Mouse (Mus musculus) effector memory CD4-positive, alpha-beta T cell, adult 7 months (primary cell): Measurements from ENCODE around the gene Hecw1. TPM values are rescaled to one million over a fixed set of nuclear protein-coding genes. Genes with fewer than 3 reads are reported as not detected.

Source experiments
- polyA plus RNA-seq: library from polyadenylated mRNA; unstranded; fragments of 100-300 nt; shearing (Covaris generic); gene quantifications from one replicate; pipeline ENCODE4 v1.2.1, GENCODE M21; 2017

Hecw1 gene
- polyA plus RNA-seq: 0.85 TPM

GRCm38 (mm10) chr13:14522906-14523269 lies at the start of gene Hecw1:
Gene Hecw1, minus strand, starts transcription at chr13:14523228.

Other genes with a start within 250 kb of the Hecw1 start
- 134 TPM for gene Mrpl32, start 89.9 kb upstream of the Hecw1 start, polyA plus RNA-seq
- gene Psma2, start 90.0 kb upstream of the Hecw1 start, polyA plus RNA-seq: 187 TPM
- 3.5 TPM for gene AW209491, start 106.9 kb upstream of the Hecw1 start, polyA plus RNA-seq